Mouse (Mus musculus) heart, postnatal 10 days (tissue): ENCODE measurements around the gene Smarcc2. TPM values are rescaled to one million over a fixed set of nuclear protein-coding genes. Genes with fewer than 3 reads are reported as not detected.

ENCODE experiments used
- DNase-seq, 2 experiments: peaks; one replicate each; pipeline ENCODE4 v3.0.0; 2021
- intact Hi-C: fragments of 180-260 bp; cut with DNase I; formaldehyde crosslinking; loops from one replicate; pipeline ENCODE4 v1.15.1; 2025
- total RNA-seq, 2 experiments: library from RNA; stranded (reverse); gene quantifications; 2 replicates each; pipeline ENCODE4 v1.2.3; 2021

Gene Smarcc2
- total RNA-seq, 2 experiments from 2014 or later, result 83.6 to 95.9 TPM

- DNase-seq, result no peak
- intact Hi-C loops, result no loop called here
Observed at GRCm38 (mm10) chr10:128509831-128510230, 50.8 kb downstream of the Smarcc2 start.

- DNase-seq, result no peak
- intact Hi-C loops, result no loop called here
Observed at GRCm38 (mm10) chr10:128510301-128510700, 51.3 kb downstream of the Smarcc2 start.

- no peak for DNase-seq
- intact Hi-C loops, result no loop called here
Observed at GRCm38 (mm10) chr10:128511189-128511588, 52.1 kb downstream of the Smarcc2 start.

GRCm38 (mm10) chr10:128511761-128512160 lies 52.7 kb downstream of the Smarcc2 start:
- intact Hi-C loops, result no loop called here
- DNase-seq, result no peak

GRCm38 (mm10) chr10:128515044-128515443 lies 56.0 kb downstream of the Smarcc2 start:
- no peak for DNase-seq
- intact Hi-C loops, result no loop called here

GRCm38 (mm10) chr10:128516029-128516428 lies 57.0 kb downstream of the Smarcc2 start:
- intact Hi-C loops, result no loop called here
- DNase-seq, result no peak

GRCm38 (mm10) chr10:128516677-128517076 lies 57.6 kb downstream of the Smarcc2 start:
- intact Hi-C loops, result no loop called here
- DNase-seq, result no peak

GRCm38 (mm10) chr10:128518833-128519232 lies 59.8 kb downstream of the Smarcc2 start:
- intact Hi-C loops, result loop anchor here (2.0 kb wide), 1 partner anchor 18 kb away; no protein-coding TSS in a partner anchor
- peak in 1 of 2 experiments; percentile 67 for DNase-seq

- intact Hi-C loops, result no loop called here
- no peak for DNase-seq
Observed at GRCm38 (mm10) chr10:128520591-128520990, 61.5 kb downstream of the Smarcc2 start.

GRCm38 (mm10) chr10:128522351-128522750 lies 63.3 kb downstream of the Smarcc2 start:
- DNase-seq, result no peak
- intact Hi-C loops, result no loop called here

- no peak for DNase-seq
- intact Hi-C loops, result loop anchor here (2.0 kb wide), 1 partner anchor 25 kb away; the partner anchor contains the start of gene Myl6b
Observed at GRCm38 (mm10) chr10:128524111-128524731, 65.2 kb downstream of the Smarcc2 start.

- intact Hi-C loops, result loop anchor here (2.0 kb wide), 1 partner anchor 26 kb away; the partner anchor contains the start of gene Myl6b
- peak; percentile 66 to 76 for DNase-seq
Observed at GRCm38 (mm10) chr10:128524732-128525662, 65.9 kb downstream of the Smarcc2 start.

- intact Hi-C loops, result loop anchor here (2.0 kb wide), 2 partner anchors 27 to 65 kb away; partner anchors contain the start of gene Myl6b
Observed at GRCm38 (mm10) chr10:128525671-128526308, 66.7 kb downstream of the Smarcc2 start, which contains the start of gene Esyt1. TSS of gene Esyt1 (minus strand) at chr10:128525871.

GRCm38 (mm10) chr10:128526366-128527356 lies 67.6 kb downstream of the Smarcc2 start:
- intact Hi-C loops, result loop anchor here (2.0 kb wide), 1 partner anchor 66 kb away; no protein-coding TSS in a partner anchor
- no peak for DNase-seq

More at GRCm38 (mm10) chr10:128525671-128526308, 66.7 kb downstream of the Smarcc2 start, which contains the start of gene Esyt1:
- peak; percentile 95 to 97 for DNase-seq

- DNase-seq, result no peak
- intact Hi-C loops, result loop anchor here (2.0 kb wide), 1 partner anchor 76 kb away; the partner anchor contains the start of gene Smarcc2
Observed at GRCm38 (mm10) chr10:128535206-128535605, 76.2 kb downstream of the Smarcc2 start.

GRCm38 (mm10) chr10:128535624-128536265 lies 76.7 kb downstream of the Smarcc2 start:
- no peak for DNase-seq
- intact Hi-C loops, result loop anchor here (2.0 kb wide), 3 partner anchors 17 to 125 kb away; partner anchors contain the start of genes Nabp2, Rnf41 and Smarcc2

GRCm38 (mm10) chr10:128536266-128536940 lies 77.4 kb downstream of the Smarcc2 start:
- intact Hi-C loops, result loop anchor here (2.0 kb wide), 2 partner anchors 18 to 126 kb away; partner anchors contain the start of genes Nabp2 and Rnf41
- peak; percentile 93 to 95 for DNase-seq

- intact Hi-C loops, result no loop called here
- no peak for DNase-seq
Observed at GRCm38 (mm10) chr10:128538340-128538870, 79.4 kb downstream of the Smarcc2 start.
